Mouse (Mus musculus): ENCODE measurements around the gene Wfdc17.

Gene Wfdc17

GRCm38 (mm10) chr11:83740443-83740991, 36.7 kb downstream of the Wfdc17 start:
- no peak for DNase-seq (ENCODE audit: extremely low spot score)

DNA sequence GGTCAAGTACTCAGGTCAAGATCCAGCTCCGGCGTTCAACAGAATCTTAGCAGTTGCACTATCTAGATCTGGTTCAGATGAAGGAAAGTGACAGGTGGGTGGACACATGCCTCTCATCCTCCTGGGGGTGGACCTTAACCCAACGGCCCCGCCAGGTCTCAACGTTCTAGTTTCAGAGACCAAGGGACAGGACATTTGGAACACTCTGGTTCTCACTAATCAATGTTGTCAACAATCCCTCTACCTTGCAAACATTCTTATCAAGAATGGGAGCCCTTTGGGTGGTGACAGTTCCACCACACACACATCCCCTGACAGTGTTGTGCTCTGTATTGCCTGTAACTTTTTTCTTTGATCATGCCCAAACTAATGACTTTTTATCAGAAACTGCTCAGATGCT, 38.0 kb downstream of the Wfdc17 start:
- no peak for DNase-seq (ENCODE audit: extremely low spot score)

GRCm38 (mm10) chr11:83742731-83743355, 39.1 kb downstream of the Wfdc17 start:
- no peak for DNase-seq (ENCODE audit: extremely low spot score)

GRCm38 (mm10) chr11:83743525-83743924, 39.7 kb downstream of the Wfdc17 start:
- DNase-seq (ENCODE audit: extremely low spot score), result no peak

- DNase-seq (ENCODE audit: extremely low spot score), result no peak
Observed at GRCm38 (mm10) chr11:83746152-83746551, 42.4 kb downstream of the Wfdc17 start.

GRCm38 (mm10) chr11:83746681-83747080, 42.9 kb downstream of the Wfdc17 start, which contains the start of gene Wfdc21:
Gene Wfdc21, plus strand, starts transcription at chr11:83746940.
- DNase-seq (ENCODE audit: extremely low spot score), result no peak

DNA sequence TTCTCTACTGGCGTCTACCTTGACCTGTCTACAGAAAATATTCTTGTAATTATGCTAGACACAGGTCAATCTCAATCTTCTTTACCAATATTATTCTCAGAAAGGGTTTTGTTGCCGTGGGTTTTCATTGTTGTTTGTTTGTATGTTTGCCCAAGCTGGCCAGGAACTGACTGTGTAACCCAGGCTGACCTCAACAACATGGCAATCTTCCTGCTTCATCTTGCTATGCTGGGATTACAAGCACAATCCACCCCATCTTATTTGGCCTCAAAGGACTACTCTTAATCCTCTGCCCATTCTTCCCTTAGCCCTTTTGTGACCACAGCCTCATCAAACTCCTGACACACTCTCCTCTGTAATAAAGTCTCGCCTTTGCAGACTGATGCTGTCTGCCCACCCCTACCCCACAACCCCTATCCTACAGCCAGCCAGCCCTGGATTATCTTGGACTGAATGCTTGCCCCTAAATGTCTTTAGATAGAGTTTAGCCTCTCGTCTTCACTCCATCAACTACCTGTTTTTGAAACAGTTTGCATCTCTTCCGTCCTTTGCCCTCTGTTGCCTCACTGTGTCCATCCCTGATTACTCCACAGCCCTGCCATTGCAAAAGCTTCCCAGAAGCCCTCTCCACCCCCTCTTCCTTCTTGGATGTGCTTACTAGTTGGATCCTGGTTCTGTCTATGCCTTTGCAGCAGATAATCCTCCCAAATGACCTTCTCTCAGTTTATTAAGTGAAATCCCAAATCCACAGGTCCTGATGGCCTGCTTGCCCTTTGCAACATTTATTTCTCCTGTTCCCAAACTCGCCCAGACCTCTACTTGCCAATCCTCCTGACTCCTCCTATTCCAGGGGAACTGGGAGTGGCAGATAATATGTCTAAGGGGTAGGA, 43.8 kb downstream of the Wfdc17 start:
- no peak for DNase-seq (ENCODE audit: extremely low spot score)

- DNase-seq (ENCODE audit: extremely low spot score), result peak; percentile 92
Observed at GRCm38 (mm10) chr11:83753581-83754181, 49.9 kb downstream of the Wfdc17 start, which contains the start of gene Heatr6. Gene Heatr6, plus strand, starts transcription at chr11:83753696.

DNA sequence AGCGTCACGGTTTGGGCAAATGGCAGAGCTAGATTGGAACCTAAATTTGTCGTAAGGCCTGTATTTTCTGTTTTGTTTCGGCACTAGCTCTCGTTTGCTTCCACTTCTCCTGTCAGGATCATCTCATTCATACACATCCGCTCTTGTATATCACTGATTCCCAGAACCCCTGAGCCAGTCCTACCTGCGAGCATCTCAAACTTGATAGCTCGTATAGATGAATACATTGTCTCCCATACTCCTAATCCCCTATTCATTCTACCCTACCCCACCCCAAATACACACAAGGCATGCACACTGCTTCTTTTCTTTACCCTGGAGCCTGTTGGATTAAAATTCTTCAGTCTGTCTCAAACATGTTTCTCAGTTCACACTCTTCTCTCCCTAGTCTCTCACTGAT, 50.4 kb downstream of the Wfdc17 start:
- no peak for DNase-seq (ENCODE audit: extremely low spot score)

Data from embryo, embryonic 9.5 days (tissue).